Mouse (Mus musculus): Measurements from ENCODE around the gene Morn4. TPM values are rescaled to one million over a fixed set of nuclear protein-coding genes. Genes with fewer than 3 reads are reported as not detected.

The Morn4 gene
- 10 to 100 TPM; 65.6 to 67.0 TPM for total RNA-seq (2021)
- long read RNA-seq, experiment 1, transcript Morn4-201 (5 exons, 1,800 nt) = major isoform, 46 of 59 reads
- long read RNA-seq, experiment 1, partial matches to known transcripts = 7 of 59 reads
- long read RNA-seq, experiment 1, other reads (novel, unspliced or antisense) = 6 of 59 reads
- long read RNA-seq, experiment 2, transcript Morn4-201 (5 exons, 1,800 nt) = major isoform, 63 of 78 reads
- long read RNA-seq, experiment 2, partial matches to known transcripts = 11 of 78 reads
- long read RNA-seq, experiment 2, other reads (novel, unspliced or antisense) = 4 of 78 reads

GRCm38 (mm10) chr19:42086166-42086565 lies at the start of gene Morn4:
Morn4 (minus strand) TSS chr19:42086357.
- TF ChIP-seq CTCF (conservative IDR thresholded peaks at IDR 0.05) = no peak
- Histone ChIP-seq H3K4me3 (peak within 1 kb of the TSS; percentile 92), H3K27ac (peak within 1 kb of the TSS; percentile 90)
- peak; percentile 91 to 95 for DNase-seq (ENCODE audit: low spot score in 2 of 2)

- no peak overlapping the region for H3K4me3 ChIP-seq
- DNase-seq (ENCODE audit: low spot score in 2 of 2) = no peak
- no peak for TF ChIP-seq CTCF (conservative IDR thresholded peaks at IDR 0.05)
- H3K27ac ChIP-seq = no peak overlapping the region
Observed at GRCm38 (mm10) chr19:42135070-42135469, 48.9 kb upstream of the Morn4 start.

GRCm38 (mm10) chr19:42131101-42131500 lies 44.9 kb upstream of the Morn4 start:
- H3K4me3 ChIP-seq = no peak overlapping the region
- no peak for TF ChIP-seq CTCF (conservative IDR thresholded peaks at IDR 0.05)
- H3K27ac ChIP-seq = peak overlapping the region; percentile 91; the same call in 1 of the 2 replicates
- DNase-seq (ENCODE audit: low spot score in 2 of 2) = no peak

- no peak for DNase-seq (ENCODE audit: low spot score in 2 of 2)
- no peak for TF ChIP-seq CTCF (conservative IDR thresholded peaks at IDR 0.05)
- no peak overlapping the region for H3K4me3 ChIP-seq
- peak overlapping the region; percentile 91; the same call in 1 of the 2 replicates for H3K27ac ChIP-seq
Observed at GRCm38 (mm10) chr19:42130294-42130606, 44.1 kb upstream of the Morn4 start.

GRCm38 (mm10) chr19:42129509-42130293 lies 43.5 kb upstream of the Morn4 start:
- H3K4me3 ChIP-seq = peak overlapping the region; percentile 68
- no peak for DNase-seq (ENCODE audit: low spot score in 2 of 2)
- peak overlapping the region; percentile 91 for H3K27ac ChIP-seq
- TF ChIP-seq CTCF (conservative IDR thresholded peaks at IDR 0.05) = no peak

GRCm38 (mm10) chr19:42128787-42129508 lies 42.8 kb upstream of the Morn4 start, which contains the start of gene Avpi1:
Avpi1 (minus strand) TSS chr19:42129059.
- Histone ChIP-seq H3K4me3 (peak within 1 kb of the TSS; percentile 68), H3K27ac (peak within 1 kb of the TSS; percentile 91)
- no peak for TF ChIP-seq CTCF (conservative IDR thresholded peaks at IDR 0.05)
- peak; percentile 97 to 98 for DNase-seq (ENCODE audit: low spot score in 2 of 2)

GRCm38 (mm10) chr19:42128052-42128740 lies 42.0 kb upstream of the Morn4 start:
- Histone ChIP-seq H3K4me3 (peak overlapping the region; percentile 68), H3K27ac (peak overlapping the region; percentile 91)
- no peak for TF ChIP-seq CTCF (conservative IDR thresholded peaks at IDR 0.05)
- no peak for DNase-seq (ENCODE audit: low spot score in 2 of 2)

- Histone ChIP-seq H3K27ac (no peak overlapping the region), H3K4me3 (no peak overlapping the region)
- DNase-seq (ENCODE audit: low spot score in 2 of 2) = no peak
- TF ChIP-seq CTCF (conservative IDR thresholded peaks at IDR 0.05) = no peak
Observed at GRCm38 (mm10) chr19:42127024-42127423, 40.9 kb upstream of the Morn4 start.

- no peak for TF ChIP-seq CTCF (conservative IDR thresholded peaks at IDR 0.05)
- no peak for DNase-seq (ENCODE audit: low spot score in 2 of 2)
- peak overlapping the region; percentile 49 for H3K27ac ChIP-seq
- H3K4me3 ChIP-seq = no peak overlapping the region
Observed at GRCm38 (mm10) chr19:42126219-42126605, 40.1 kb upstream of the Morn4 start.

GRCm38 (mm10) chr19:42125501-42126218 lies 39.5 kb upstream of the Morn4 start:
- TF ChIP-seq CTCF (conservative IDR thresholded peaks at IDR 0.05) = no peak
- no peak overlapping the region for H3K4me3 ChIP-seq
- peak overlapping the region; percentile 49 for H3K27ac ChIP-seq
- no peak for DNase-seq (ENCODE audit: low spot score in 2 of 2)

- H3K27ac ChIP-seq = peak overlapping the region; percentile 61
- no peak overlapping the region for H3K4me3 ChIP-seq
- no peak for DNase-seq (ENCODE audit: low spot score in 2 of 2)
- no peak for TF ChIP-seq CTCF (conservative IDR thresholded peaks at IDR 0.05)
Observed at GRCm38 (mm10) chr19:42124684-42125083, 38.5 kb upstream of the Morn4 start.

- Histone ChIP-seq H3K27ac (no peak overlapping the region), H3K4me3 (no peak overlapping the region)
- no peak for TF ChIP-seq CTCF (conservative IDR thresholded peaks at IDR 0.05)
- DNase-seq (ENCODE audit: low spot score in 2 of 2) = no peak
Observed at GRCm38 (mm10) chr19:42120451-42120850, 34.3 kb upstream of the Morn4 start.

Measured in layer of hippocampus, adult 2 months (tissue).